Mouse (Mus musculus): ENCODE measurements at regions not wholly inside any gene's neighbourhood (a gene's known extent, or its start where the extent isn't known, plus 50 kb on each side); places are given as distances from the start of the nearest gene placed in this dataset.
"Not testable (repeated sequence)": the region's sequence is repeated elsewhere in the genome, so short reads cannot be mapped to it uniquely, and the experiment has no call there.

DNA sequence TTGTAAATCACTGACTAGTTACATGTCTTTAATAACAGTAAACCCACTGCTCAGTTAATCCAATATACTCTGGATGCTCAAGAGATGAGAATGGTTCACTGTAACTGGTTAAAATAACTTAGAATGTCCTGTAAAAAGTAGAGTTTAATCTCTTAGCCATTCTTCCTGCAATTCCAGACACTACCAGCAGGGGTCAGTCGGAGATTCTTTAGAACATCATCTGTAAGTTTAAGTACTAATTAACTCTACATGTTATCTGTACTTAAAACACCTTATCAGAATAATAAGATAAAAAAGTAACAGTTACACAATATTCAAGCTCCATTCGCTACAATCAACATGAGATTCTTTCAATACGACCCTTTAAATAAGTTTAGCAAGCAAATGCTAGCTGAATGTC is 58.7 kb upstream of the Olig3 start:
- no peak for DNase-seq (ENCODE audit: low read depth in 1 of 2, low spot score in 2 of 2)

DNA sequence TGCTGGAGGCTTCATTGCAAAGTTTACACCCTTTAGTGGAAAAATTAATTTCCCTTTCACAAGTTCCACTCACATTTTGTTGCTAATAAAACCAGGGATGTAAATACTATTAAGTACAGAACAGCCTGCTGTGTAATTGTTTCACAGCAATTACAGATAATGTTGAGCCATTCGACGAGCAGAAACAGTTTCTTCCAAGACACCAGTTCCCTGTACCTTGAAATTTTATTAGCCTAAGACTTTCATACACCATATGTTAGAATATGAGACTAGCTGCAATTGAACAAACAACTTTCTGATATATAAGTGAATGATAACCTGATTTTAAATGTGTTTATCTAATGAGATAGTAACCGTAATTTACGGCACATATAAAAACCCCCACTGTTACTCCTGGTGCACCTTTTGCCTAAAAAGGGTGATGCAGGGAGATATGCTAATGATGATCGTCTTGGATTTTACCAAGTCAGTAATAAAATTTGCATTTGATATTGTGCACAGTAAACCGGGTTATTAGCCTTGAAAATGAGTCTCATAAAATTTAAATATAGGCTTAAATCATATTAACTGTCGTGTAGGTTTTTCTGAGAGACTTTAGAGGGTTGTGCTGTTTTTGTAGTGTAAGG is 60.8 kb upstream of the Olig3 start:
- no peak for DNase-seq (ENCODE audit: low read depth in 1 of 2, low spot score in 2 of 2)

DNA sequence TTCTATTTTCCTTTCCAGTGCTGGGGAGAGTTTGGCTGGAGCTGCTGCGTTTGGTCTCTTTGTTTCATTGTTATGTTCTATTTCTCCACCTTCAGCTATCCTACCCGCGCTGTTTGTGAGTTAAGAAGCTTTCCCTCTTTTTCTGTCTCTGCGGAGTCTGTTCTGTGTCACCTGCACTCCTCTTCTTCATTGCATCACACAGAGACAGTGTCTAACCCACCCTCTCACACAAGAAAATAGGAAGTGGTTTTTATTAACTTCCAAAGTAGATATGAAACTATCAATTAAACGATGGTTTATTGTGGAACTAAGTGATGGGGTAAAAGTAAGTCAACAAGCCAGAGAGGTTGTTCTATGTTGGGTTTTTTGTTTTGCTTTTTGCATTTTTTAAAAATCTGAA is 64.9 kb upstream of the Olig3 start:
- no peak for DNase-seq (ENCODE audit: low read depth in 1 of 2, low spot score in 2 of 2)

DNA sequence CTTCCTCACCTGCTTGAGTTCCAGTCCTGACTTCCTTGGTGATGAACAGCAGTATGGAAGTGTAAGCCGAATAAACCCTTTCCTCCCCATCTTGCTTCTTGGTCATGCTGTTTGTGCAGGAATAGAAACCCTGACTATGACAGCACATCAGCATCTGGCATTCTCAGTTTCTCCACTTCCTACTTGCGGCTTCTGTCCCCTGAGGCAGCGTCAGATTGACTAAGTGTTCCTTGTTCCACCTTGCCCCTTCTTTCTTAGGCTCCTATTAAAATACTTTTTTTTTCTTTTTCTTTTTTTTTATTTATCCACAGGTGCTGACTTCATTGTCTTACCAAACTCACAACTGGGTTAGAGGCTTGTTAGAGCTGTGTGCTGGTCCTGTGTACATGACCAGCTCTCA is 65.3 kb upstream of the Olig3 start:
- not testable (repeated sequence) for DNase-seq (ENCODE audit: low read depth in 1 of 2, low spot score in 2 of 2)

DNA sequence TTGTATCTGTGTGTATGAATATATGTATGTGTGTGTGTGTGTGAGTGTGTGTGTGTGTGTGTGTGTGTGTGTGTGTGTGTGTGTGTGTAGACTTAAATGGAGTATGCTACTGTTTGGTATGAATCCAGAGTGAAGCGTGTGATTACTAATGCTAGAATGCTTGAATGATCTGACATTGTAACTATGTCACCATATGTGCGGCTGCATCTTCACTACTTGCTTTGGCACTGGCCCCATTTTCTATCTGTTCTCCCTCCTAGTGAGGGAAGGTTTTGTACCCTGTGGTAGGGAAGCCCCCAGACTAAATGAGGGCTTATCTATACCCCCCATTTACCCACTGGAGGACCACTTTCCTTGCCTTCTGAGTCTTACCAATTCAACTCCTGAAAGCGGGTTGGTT is 74.2 kb upstream of the Olig3 start:
- DNase-seq (ENCODE audit: low read depth in 1 of 2, low spot score in 2 of 2), result no peak

DNA sequence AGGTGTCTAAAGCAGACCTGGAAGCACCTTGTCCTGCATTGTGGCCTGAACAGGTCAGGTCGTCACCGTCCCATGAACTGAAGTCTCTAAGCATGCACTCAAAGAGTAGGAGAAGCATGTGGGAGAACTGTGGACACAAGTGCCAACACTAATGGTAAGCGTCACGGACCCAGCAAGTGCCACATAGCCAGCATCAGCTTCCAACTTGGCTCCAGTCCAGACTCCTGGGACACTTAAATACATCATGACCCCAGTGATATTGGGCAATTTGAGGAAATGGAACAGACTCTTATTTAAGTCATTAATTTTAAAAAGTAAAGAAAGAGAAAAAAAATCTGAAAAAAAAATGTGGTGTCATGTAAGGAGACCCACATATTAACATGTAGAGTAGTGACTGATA is 75.3 kb upstream of the Olig3 start:
- no peak for DNase-seq (ENCODE audit: low read depth in 1 of 2, low spot score in 2 of 2)

DNA sequence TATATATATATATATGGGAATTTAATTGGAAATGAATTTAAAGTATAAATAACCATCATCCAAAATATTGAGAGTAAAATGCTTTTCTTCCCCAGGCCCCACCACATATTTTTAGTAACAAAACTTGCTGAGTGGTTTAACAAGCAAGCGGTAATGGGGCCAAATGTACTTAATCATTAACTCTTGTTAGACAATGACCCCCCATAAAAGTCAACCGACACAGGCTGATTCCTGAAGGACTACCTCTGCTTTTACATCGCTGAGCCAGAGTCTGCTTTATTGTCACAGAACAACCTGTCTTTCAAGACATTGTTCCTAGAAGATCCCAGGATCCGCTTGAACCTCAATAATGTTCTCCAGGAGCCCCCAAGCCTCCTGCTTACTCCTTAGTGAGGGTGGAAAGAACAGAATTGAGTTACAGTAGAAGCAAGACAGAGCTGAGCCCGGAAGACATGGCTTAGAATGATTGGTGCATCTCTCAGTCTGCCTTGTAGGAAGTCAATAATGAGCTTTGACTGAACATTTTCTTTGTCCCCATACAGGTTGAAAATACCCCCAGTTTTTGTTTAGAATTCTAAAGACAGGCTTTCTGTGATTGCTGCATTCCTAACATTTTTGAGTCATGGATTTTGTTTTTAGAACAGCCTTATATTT is 78.0 kb upstream of the Olig3 start:
- no peak for DNase-seq (ENCODE audit: low read depth in 1 of 2, low spot score in 2 of 2)

DNA sequence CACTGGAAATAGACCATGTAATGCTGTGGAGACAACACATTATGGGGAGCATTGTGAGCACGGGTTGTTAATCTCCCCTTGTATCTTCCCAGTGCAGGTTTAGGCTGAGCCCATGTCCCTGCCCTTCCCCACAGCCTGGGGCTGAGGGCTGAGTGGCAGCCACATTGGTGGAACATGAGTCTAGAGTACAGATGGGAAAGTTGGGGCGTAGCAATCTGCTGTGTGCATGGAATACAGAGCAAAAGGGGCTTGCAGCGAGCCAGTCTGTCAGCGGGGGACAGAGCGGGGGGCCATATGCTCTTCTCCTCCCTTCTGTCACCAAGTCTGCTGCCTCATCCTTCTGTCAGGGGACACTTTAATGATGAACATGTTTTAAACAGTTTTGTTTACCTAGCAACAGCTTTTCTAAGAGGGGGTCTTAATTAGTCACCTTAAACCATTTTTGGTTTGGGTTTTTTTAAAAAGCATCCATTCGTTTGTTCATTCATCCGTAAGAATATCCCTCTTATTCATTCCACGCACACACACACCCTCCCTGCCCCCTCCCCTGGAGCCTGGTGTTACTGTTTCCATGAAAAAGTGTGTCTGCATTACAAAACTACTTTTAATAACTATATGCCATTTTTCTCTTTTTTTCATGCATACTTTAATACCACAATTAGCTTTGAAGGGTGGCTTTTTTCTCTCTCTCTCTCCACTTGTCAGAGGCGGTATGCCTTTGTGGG is 79.1 kb upstream of the Olig3 start:
- no peak for DNase-seq (ENCODE audit: low read depth in 1 of 2, low spot score in 2 of 2)

DNA sequence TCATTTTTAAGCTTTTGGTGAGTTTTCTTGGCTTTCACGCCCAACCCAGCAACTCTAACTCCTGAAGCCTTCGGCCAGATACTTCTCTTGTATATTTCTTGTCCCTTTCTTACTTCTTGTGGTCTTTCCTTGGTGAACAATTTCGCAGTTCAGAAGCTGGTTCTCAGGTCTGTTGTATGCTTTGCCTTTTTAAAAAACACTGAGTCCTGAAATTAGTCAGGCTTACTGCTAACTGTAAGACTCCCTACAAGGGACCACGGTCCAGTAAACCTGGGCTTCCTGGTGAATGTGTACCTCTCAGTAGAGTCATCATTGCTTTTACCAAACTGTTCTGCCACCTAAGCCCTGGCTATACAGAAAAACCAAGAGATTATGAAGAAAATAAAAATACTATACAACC is 81.3 kb upstream of the Olig3 start:
- DNase-seq (ENCODE audit: low read depth in 1 of 2, low spot score in 2 of 2), result no peak

DNA sequence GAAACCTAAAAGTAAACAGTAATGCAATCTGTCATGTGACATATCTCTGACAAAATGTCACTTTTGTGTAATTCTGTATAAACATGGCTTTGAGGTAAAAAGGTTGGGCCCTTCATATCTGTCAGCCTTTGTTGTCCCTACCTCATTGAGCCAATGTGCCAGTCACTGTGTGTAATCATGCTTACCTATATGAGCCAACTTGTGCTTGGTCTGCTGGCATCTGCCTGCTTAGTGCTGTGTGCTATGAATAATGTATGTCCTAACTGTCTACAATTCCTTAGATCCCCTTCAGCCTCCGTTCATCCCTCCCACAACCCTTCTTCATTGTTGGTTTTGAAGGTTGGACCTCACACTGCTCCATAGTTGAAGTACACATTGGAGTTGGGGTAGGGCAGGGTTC is 86.9 kb upstream of the Olig3 start:
- DNase-seq (ENCODE audit: low read depth in 1 of 2, low spot score in 2 of 2), result no peak

DNA sequence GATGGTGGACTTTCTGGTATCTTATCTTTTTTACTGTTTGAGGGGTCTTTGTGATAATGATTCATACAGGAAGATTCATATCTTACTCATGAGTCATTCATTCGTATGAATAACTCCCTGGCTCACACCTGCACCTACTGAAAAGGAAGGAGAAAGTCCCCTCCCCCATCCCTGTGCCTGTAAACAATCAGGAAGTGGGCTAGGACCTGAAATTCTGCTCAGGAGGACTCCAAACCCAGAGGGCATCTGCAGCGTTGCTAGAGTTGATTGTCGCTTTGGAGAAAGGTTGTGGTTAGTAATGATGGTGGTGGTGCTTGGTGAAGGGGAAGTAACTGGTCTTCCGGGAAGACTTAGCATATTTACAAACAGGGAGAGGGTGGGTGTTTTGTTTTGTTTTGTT is 88.3 kb upstream of the Olig3 start:
- DNase-seq (ENCODE audit: low read depth in 1 of 2, low spot score in 2 of 2), result no peak

DNA sequence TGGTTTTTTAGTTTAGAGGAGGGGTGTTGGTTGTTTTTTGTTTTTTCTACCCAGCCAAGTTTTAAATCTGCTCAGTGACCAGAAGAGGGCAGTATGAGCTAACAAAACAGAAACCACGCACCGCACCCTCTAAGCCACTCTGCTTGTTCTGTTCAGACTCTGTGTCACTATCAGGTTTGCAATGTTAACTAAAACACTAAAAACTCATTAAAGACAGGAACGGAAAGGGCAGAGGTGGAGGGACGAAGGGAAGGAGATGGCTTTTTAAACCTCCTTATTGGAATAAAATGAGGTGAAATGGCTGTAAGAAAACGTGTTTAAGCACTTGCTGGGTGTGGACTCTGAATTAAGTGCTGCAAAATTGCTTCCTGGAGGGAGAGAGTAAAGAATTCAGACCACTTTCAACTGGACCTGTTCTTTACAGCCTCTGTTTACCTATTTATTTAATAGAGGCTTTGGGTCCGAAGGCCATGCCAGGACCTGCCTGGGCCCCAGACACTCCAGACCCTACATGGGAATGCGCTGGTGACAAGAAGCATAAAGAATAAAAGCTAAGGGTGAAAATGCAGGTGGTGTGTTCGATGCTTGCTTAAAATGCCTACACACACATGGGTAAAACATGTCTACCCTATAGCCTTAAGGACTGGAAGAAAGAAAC is 116.1 kb upstream of the Olig3 start:
- no peak for DNase-seq (ENCODE audit: low read depth in 1 of 2, low spot score in 2 of 2)

DNA sequence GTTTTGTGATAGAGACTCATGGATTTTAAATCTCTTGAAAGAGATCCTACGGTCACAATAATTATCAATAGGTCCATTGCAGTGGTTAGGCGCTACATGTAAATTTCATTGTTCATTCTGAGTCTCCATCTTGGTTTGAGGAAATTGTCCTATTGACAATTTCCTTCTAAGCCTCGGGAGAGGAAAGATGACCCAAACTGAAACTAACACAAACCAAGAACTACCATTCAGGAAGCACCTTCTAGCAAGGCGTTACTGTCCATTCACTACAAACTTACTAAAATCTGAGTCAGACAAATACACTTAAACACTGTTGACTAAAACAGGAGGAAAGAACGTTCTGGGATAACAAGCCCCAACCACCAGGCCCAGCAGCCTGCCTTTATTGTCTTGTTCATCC is 140.1 kb upstream of the Olig3 start:
- DNase-seq (ENCODE audit: low read depth in 1 of 2, low spot score in 2 of 2), result no peak

DNA sequence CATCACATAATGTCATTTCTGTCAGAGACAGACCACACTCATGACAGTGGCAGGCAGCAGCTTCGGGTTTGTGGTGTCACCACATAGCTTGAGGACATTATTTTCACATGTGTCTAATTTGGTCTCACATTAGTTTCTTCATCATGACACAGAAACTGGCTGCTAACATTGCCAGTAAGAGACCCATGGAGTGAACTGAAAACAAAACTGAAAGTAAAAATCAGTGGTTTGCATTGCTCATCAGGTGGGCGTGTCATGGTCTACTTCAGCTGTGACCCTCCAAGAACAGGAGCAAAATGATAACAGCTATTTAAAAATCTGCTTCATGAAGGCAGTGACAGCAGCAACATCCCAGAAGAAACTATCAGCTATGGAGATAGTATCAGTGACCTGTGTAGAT is 146.6 kb upstream of the Olig3 start:
- DNase-seq (ENCODE audit: low read depth in 1 of 2, low spot score in 2 of 2), result no peak

DNA sequence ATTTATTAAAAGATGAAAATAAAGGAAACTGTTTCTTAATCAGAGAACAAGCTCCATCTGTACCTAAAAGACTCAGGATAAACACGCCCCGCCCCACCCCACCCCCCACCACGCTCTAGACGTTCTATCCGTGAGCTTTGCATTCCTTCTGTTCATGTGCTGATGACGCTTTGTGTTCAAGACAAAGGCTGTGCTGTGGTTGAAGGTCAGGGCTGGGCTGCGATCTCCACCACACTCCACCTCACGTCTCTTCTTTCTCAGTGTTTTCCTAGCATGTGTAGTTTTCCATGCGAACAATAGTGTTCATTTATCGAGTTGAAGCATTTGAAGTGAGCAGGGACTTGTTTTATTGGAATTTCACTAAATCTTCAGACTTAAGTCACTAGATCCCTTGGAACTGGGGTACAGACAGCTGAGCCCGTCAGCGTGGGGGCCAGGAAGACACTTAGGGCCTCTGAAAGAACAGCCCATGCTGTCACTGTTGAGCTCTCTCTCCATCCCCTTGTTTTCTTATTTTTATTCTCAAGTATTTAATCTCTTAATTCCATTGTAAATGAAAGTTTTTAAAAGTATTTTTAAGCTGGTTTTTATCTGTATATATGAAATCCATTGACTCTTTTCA is 148.1 kb upstream of the Olig3 start:
- no peak for DNase-seq (ENCODE audit: low read depth in 1 of 2, low spot score in 2 of 2)

DNA sequence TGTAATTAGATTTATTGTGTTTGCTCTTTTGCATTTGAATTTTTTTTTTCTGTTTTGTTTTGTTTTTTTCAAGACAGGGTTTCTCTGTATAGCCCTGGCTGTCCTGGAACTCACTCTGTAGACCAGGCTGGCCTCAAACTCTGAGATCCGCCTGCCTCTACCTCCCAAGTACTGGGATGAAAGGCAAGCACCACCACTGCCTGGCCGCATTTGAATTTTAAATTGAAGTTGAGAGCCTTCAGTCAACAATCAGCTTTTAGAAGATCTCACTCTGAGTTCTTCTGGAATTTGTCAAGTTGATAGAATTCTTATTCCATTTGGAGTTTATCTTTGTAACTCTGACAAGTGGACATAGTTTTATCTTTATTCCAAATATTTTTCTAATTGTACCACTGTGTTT is 148.8 kb upstream of the Olig3 start:
- no peak for DNase-seq (ENCODE audit: low read depth in 1 of 2, low spot score in 2 of 2)

DNA sequence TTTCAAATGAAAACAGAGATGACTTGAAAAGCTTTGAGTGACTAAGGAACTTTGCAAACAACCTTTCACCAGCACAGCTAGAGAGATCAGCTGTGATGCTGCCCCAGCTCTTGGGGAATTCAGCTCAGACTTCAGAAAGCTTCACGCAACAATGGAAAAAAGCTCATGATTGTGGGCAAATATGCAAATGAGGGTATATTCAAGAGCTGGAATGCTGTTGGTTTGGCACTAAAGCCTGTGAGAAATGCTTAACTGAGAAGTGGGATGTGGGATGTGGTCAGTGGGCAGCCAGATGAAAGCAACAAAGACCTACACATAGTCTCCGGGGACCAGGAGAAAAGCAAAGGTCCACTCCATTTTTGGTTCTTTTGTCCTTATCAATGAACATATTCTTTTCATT is 156.0 kb upstream of the Olig3 start:
- no peak for DNase-seq (ENCODE audit: low read depth in 1 of 2, low spot score in 2 of 2)

DNA sequence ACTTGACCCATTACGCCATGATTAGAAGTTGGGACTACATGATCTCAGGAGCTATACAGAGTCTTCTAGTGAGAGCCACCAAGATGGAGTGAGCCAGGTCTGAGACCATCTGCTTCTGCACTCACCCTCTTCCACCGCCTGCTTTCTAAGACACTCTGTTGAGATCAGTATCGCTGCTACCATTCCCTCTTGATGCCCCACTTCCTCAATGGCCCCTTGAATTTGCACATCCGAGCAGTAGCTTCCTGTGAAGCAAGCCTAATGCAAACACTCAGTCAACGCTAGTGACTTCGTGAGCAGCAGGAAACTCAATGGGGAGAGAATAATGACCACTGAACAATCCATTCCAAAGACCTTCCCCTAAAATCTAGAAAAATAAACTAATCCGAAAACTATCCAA is 160.7 kb upstream of the Olig3 start:
- no peak for DNase-seq (ENCODE audit: low read depth in 1 of 2, low spot score in 2 of 2)

DNA sequence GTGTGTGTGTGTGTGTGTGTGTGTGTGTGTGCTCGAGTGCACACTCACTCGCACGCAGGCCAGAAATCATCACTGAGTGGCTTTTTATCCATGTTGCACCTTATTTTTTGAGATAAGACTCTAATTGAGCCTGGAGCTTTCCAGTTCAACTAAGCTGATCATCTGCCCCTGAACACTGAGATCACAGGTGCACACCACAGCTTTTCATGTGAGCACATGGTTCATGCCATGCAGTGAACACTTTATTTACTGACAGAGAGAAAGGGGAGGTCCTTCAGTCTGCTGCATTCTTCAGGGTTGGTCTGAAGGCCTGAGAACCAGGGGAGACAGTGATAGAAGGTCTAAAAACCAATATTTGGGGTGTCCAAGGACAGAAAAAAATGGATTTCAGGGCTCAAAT is 161.7 kb upstream of the Olig3 start:
- DNase-seq (ENCODE audit: low read depth in 1 of 2, low spot score in 2 of 2), result no peak

DNA sequence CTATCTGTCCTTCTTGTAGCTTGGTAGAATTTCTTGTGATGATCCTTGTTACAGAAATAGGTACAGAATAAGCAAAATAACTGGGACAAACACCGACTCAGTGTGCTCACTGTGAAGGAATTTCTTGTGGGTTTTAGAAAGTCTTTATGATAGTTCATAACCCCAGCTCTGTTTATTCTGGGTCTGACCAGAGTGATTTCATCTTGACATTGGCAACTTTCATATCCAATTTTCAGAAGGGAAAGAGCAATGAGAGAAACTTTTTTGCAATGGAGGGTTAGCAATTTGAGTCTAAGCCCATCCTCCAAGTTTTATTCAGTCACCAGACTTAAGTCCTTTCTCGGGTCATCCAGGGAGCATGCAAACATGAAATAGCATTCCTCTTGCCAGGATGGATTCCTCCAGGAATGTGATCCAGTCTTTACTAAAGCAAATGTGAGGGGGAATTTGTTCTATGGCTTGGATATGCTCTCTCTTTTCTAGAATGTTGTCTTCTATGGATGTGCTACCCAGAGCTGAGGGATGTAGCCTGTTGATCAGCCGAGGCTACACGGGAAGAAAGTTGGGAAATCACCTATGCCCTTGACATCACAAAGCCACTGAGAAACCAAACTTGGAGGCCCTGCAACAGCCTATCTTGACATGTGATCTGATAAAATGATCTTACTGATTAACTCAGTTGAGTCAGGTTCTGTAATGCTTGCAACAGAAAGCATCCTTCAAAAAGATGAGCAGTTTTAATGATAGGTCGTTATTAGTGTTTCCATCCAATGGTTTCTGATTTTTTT is 163.2 kb upstream of the Olig3 start:
- DNase-seq (ENCODE audit: low read depth in 1 of 2, low spot score in 2 of 2), result no peak

DNA sequence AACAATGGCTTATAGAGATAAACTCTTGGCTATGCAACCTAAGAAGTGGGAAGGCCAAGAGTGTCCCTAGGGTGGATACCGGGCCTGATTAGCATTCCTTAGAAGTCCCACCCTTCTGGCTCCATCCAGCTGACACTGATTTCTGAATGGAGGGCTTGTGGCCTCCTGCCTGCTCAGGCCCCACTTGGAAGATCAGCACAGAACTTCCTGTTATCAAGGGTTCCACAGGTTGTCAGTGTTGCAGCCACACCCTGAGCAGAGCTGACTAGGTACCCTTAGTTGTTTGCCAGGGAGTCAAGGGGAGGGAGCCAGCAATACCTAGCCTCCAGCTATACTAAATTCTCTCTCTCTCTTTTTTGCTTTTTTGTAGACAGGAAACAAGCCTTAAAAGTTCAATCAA is 164.1 kb upstream of the Olig3 start:
- DNase-seq (ENCODE audit: low read depth in 1 of 2, low spot score in 2 of 2), result no peak

All from monocyte, adult 2 months (primary cell).